Mouse (Mus musculus) splenic B cell, adult 2 months (primary cell): Measurements from ENCODE around the gene Wdr46.
A peak's percentile ranks its signal among the peaks of the same experiment; 100 is the strongest.

Source experiments
- DNase-seq: peaks from one replicate; pipeline ENCODE4 v3.0.0-alpha.2; 2011; ENCODE audit warnings: low read depth, low spot score
- H3K27me3 ChIP-seq: 2 replicates; pipeline ENCODE4 v1.6.1; 2012; ENCODE audit warnings: mild to moderate bottlenecking, low read length, moderate library complexity, mixed read lengths; ENCODE audit not compliant: control insufficient read depth, poor library complexity, insufficient read depth, severe bottlenecking
- H3K36me3 ChIP-seq: 2 replicates; pipeline ENCODE4 v1.6.1; 2012; ENCODE audit warnings: mild to moderate bottlenecking, low read length, moderate library complexity, mixed read lengths; ENCODE audit not compliant: control insufficient read depth, poor library complexity, insufficient read depth, severe bottlenecking

The Wdr46 gene

GRCm38 (mm10) chr17:33908331-33909076 is 32.0 kb upstream of the Wdr46 start:
- H3K27me3 ChIP-seq, result no peaks in the 10 kb centered on the region
- peak; percentile 38 for DNase-seq
- H3K36me3 ChIP-seq, result peaks cover 7% of the 10 kb centered on the region

DNA sequence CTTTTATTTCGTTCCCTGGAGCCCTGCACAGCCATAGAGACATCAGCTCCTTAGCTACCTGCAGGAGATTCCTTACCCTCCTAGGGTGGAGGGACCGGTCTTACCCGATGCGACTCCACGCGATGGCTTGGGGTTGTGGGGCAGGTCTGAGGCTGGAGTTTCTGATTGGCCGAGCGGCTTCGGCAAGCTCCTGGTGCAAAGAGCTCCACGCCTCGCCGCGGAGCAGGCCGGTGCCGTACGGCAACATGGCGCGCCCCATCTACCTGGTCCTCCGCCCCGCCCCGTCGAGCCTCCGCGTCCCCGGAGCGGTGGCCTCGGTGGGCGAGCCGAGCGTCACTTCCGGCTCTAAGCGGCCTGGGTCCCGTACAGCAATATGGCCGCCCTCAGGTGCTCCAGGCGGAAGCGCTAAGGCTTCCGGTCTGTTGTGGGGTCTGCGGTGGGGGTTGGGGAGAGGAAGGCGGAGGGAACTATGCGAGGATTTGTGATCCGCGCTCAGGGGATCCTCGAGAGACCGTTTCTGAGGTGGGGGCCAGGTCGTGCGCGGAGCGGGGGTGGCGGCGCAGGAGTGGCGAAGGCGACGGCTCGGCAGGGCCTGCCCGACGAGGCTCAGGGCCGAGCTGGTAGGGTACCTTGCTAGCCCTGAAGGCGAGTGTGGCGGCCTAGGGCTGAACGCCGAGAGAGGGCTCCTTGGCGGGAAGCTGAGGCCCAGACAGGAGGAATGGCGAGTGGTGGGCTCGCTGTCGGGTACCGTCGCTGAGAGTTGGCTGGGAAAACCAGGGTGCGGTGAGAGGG is 31.2 kb upstream of the Wdr46 start, which contains the start of gene Daxx:
Gene Daxx, plus strand, starts transcription at position 338 of the 792 bp plus-strand sequence.
- peak; percentile 98 for DNase-seq
- Histone ChIP-seq H3K27me3 (no peaks in the 10 kb centered on the region), H3K36me3 (peaks cover 13% of the 10 kb centered on the region)

GRCm38 (mm10) chr17:33909869-33910250 is 30.6 kb upstream of the Wdr46 start:
- H3K36me3 ChIP-seq, result peaks cover 14% of the 10 kb centered on the region
- DNase-seq, result peak; percentile 37
- H3K27me3 ChIP-seq, result no peaks in the 10 kb centered on the region

- Histone ChIP-seq H3K36me3 (peaks cover 14% of the 10 kb centered on the region), H3K27me3 (no peaks in the 10 kb centered on the region)
- peak; percentile 74 for DNase-seq
Observed at GRCm38 (mm10) chr17:33910346-33911051, 30.0 kb upstream of the Wdr46 start.

DNA sequence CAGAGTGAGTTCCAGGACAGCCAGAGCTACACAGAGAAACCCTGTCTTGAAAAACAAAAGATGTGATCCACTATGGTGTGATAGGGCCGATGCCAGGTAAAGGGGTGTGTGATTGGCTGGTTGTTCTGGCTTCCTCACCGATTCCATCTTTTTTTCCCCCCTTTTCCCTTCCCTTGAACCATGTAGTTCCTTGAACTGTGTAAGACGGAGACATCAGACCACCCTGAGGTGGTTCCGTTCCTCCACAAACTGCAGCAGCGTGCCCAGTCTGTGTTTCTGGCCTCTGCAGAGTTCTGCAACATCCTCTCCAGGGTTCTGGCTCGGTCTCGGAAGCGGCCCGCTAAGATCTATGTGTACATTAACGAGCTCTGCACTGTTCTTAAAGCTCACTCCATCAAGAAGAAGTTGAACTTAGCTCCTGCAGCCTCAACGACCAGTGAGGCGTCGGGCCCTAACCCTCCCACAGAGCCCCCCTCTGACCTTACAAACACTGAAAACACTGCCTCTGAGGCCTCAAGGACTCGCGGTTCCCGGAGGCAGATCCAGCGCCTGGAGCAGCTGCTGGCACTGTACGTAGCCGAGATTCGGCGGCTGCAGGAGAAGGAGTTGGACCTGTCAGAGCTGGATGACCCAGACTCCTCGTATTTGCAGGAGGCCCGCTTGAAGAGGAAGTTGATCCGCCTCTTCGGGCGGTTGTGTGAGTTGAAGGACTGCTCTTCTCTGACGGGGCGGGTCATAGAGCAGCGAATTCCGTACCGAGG is 29.2 kb upstream of the Wdr46 start:
- Histone ChIP-seq H3K27me3 (no peaks in the 10 kb centered on the region), H3K36me3 (peaks cover 14% of the 10 kb centered on the region)
- DNase-seq, result no peak

DNA sequence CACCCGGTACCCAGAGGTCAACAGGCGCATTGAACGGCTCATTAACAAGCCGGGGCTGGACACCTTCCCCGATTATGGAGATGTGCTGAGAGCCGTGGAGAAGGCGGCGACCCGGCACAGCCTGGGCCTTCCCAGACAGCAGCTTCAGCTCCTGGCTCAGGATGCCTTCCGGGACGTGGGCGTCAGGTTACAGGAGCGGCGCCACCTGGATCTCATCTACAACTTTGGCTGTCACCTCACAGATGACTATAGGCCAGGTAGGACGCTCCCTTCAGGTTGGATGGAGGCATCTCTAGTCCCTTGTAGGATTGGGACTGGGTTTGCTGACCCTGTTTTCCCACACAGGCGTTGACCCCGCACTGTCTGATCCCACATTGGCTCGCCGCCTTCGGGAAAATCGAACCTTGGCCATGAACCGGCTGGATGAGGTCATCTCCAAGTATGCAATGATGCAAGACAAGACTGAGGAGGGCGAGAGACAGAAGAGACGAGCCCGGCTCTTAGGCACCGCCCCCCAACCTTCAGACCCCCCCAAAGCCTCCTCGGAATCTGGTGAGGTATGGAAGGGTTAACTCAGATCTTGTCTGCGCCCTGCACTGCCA is 28.5 kb upstream of the Wdr46 start:
- DNase-seq, result no peak
- peaks cover 14% of the 10 kb centered on the region for H3K36me3 ChIP-seq
- no peaks in the 10 kb centered on the region for H3K27me3 ChIP-seq

DNA sequence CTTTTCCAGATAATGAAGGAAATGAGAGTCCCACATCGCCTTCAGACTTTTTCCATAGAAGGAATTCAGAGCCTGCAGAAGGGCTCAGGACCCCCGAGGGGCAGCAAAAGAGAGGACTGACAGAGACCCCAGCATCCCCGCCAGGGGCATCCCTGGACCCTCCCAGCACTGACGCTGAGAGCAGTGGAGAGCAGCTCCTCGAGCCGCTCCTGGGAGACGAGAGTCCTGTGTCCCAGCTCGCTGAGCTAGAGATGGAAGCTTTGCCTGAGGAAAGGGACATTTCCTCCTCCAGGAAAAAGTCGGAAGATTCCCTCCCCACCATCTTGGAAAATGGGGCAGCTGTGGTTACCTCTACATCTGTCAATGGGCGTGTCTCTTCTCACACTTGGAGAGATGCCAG is 27.2 kb upstream of the Wdr46 start:
- no peak for DNase-seq
- Histone ChIP-seq H3K36me3 (peaks cover 14% of the 10 kb centered on the region), H3K27me3 (no peaks in the 10 kb centered on the region)

- Histone ChIP-seq H3K27me3 (no peaks in the 10 kb centered on the region), H3K36me3 (peaks cover 14% of the 10 kb centered on the region)
- DNase-seq, result no peak
Observed at GRCm38 (mm10) chr17:33913905-33914304, 26.6 kb upstream of the Wdr46 start.

- DNase-seq, result no peak
- Histone ChIP-seq H3K36me3 (peaks cover 14% of the 10 kb centered on the region), H3K27me3 (no peaks in the 10 kb centered on the region)
Observed at GRCm38 (mm10) chr17:33914969-33915391, 25.5 kb upstream of the Wdr46 start.

GRCm38 (mm10) chr17:33915671-33916250 is 24.7 kb upstream of the Wdr46 start, which contains the start of the genes Tapbp and Zbtb22:
Tapbp (plus strand) TSS chr17:33915899.
Zbtb22 (plus strand) TSS chr17:33915904.
- Histone ChIP-seq H3K27me3 (no peaks in the 10 kb centered on the region), H3K36me3 (peaks cover 14% of the 10 kb centered on the region)
- peak; percentile 97 for DNase-seq

- Histone ChIP-seq H3K36me3 (peaks cover 17% of the 10 kb centered on the region), H3K27me3 (no peaks in the 10 kb centered on the region)
- DNase-seq, result no peak
Observed at GRCm38 (mm10) chr17:33916294-33916693, 24.2 kb upstream of the Wdr46 start.

GRCm38 (mm10) chr17:33916847-33917655 is 23.4 kb upstream of the Wdr46 start:
- Histone ChIP-seq H3K36me3 (peaks cover 16% of the 10 kb centered on the region), H3K27me3 (no peaks in the 10 kb centered on the region)
- DNase-seq, result no peak

DNA sequence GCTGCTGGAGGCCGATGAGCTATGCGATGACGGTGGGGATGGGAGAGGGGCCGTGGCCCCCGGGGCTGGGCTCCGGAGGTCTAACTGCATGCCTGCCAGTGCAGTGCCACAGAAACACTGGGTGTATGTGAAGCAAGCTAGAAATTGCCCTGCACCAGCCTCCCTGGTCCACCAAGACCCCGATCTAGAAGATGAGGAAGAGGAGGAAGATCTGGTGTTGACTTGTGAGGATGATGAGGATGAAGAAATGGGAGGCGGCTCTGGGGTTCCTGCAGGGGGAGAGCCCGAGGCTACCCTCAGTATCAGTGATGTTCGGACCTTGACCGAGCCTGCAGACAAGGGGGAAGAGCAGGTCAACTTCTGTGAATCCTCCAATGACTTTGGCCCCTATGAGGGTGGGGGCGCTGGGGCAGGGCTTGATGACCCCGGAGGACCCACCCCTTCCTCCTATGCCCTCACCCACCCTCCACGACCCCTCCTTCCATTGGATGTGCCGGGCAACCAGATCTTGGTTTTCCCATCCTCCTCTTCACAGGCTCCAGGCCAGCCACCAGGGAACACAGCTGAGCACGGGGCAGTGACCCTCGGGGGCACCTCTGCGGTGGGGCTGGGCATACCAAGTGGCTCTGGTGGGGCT is 22.7 kb upstream of the Wdr46 start:
- no peak for DNase-seq
- no peaks in the 10 kb centered on the region for H3K27me3 ChIP-seq
- peaks cover 16% of the 10 kb centered on the region for H3K36me3 ChIP-seq
